Mouse (Mus musculus): ENCODE measurements around the gene Olfr479. TPM values are rescaled to one million over a fixed set of nuclear protein-coding genes. Genes with fewer than 3 reads are reported as not detected.
"Not testable (repeated sequence)": the region's sequence is repeated elsewhere in the genome, so short reads cannot be mapped to it uniquely, and the experiment has no call there.

The Olfr479 gene
- polyA plus RNA-seq (2014; fragmentation: Nextera tagmentation; extraction: Ambion mirVana), result not detected in 2 replicates

GRCm38 (mm10) chr7:108050393-108050792, at the start of gene Olfr479:
Olfr479 (plus strand) TSS chr7:108050693.
- no peak within 1 kb of the TSS for H3K4me3 ChIP-seq (ENCODE audit: low read depth, low read length)
- no peaks in the 10 kb centered on the region for H3K27me3 ChIP-seq (ENCODE audit: control insufficient read depth, insufficient read depth, low read length)
- ATAC-seq (ENCODE audit: low read depth), result no peak
- H3K4me1 ChIP-seq (ENCODE audit: control insufficient read depth, insufficient read depth, low read length), result no peaks in the 10 kb centered on the region
- no peaks in the 10 kb centered on the region for H3K36me3 ChIP-seq (ENCODE audit: control insufficient read depth, insufficient read depth, low read length)
- no peaks in the 10 kb centered on the region for H3K9me3 ChIP-seq (ENCODE audit: control insufficient read depth, low read length)
- 93% methylated on average over 2 of the region's 2 CpGs for WGBS
- no peak within 1 kb of the TSS for H3K4me2 ChIP-seq (ENCODE audit: low read depth, low read length)
- no peak within 1 kb of the TSS for H3K9ac ChIP-seq (replicated peaks; ENCODE audit: low read depth, low read length)
- no peak within 1 kb of the TSS for H3K27ac ChIP-seq (ENCODE audit: low read depth, low read length)

GRCm38 (mm10) chr7:108014256-108014655, 36.2 kb upstream of the Olfr479 start:
- not testable (repeated sequence) for H3K27ac ChIP-seq (ENCODE audit: low read depth, low read length); H3K4me3 ChIP-seq (ENCODE audit: low read depth, low read length); H3K9ac ChIP-seq (replicated peaks; ENCODE audit: low read depth, low read length); H3K4me2 ChIP-seq (ENCODE audit: low read depth, low read length); H3K27me3 ChIP-seq (ENCODE audit: control insufficient read depth, insufficient read depth, low read length); H3K9me3 ChIP-seq (ENCODE audit: control insufficient read depth, low read length); ATAC-seq (ENCODE audit: low read depth); H3K36me3 ChIP-seq (ENCODE audit: control insufficient read depth, insufficient read depth, low read length); H3K4me1 ChIP-seq (ENCODE audit: control insufficient read depth, insufficient read depth, low read length)

DNA sequence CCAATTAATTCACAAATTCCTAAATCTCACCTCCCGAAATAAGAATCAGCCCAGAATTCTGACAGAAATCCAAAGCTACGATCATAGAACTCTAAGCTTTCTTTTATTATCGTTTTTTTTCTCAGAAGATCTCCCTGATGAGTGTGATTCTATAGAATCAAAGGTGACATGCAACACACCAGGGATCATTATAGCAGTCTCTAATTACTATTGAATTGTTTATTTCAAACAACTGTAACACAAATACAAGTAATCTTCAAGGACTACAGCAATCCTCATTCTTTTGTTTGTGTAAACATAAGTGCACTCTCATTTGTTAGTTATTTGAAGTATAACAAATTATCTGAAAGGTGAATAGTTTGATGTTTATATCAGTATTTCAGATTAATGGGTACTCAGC, 16.6 kb upstream of the Olfr479 start, which contains the start of gene Olfr478:
Gene Olfr478 (minus strand): TSS at position 101 of the 400 bp plus-strand sequence.
- no peaks in the 10 kb centered on the region for H3K27me3 ChIP-seq (ENCODE audit: control insufficient read depth, insufficient read depth, low read length)
- no peaks in the 10 kb centered on the region for H3K4me1 ChIP-seq (ENCODE audit: control insufficient read depth, insufficient read depth, low read length)
- H3K36me3 ChIP-seq (ENCODE audit: control insufficient read depth, insufficient read depth, low read length), result no peaks in the 10 kb centered on the region
- H3K4me3 ChIP-seq (ENCODE audit: low read depth, low read length), result no peak within 1 kb of the TSS
- H3K9ac ChIP-seq (replicated peaks; ENCODE audit: low read depth, low read length), result no peak within 1 kb of the TSS
- H3K27ac ChIP-seq (ENCODE audit: low read depth, low read length), result no peak within 1 kb of the TSS
- ATAC-seq (ENCODE audit: low read depth), result no peak
- no peaks in the 10 kb centered on the region for H3K9me3 ChIP-seq (ENCODE audit: control insufficient read depth, low read length)
- H3K4me2 ChIP-seq (ENCODE audit: low read depth, low read length), result no peak within 1 kb of the TSS
- WGBS, result 82% methylated on average over 3 of the region's 3 CpGs

DNA sequence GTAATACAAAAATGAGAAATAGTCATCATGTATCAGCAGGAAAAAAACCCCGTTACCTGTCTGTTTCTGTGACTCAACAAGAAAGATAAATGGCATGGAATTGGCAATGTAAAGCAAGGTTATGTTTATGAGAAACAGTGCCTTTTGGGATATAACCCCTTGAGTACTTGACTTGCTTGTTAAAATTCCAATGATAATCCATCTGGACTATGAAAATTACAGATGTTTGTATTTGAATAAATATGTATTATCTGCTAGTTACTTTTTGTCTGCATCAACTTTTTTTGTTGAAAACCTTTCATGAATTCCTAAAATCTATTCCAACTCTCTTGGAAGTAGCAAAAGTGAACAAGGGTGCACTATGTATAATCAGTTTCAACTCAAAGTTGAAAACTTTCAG, 16.8 kb downstream of the Olfr479 start, which contains the start of gene Olfr480:
Gene Olfr480 (minus strand): TSS at position 101 of the 400 bp plus-strand sequence.
- no peaks in the 10 kb centered on the region for H3K9me3 ChIP-seq (ENCODE audit: control insufficient read depth, low read length)
- no peaks in the 10 kb centered on the region for H3K36me3 ChIP-seq (ENCODE audit: control insufficient read depth, insufficient read depth, low read length)
- H3K27ac ChIP-seq (ENCODE audit: low read depth, low read length), result no peak within 1 kb of the TSS
- H3K4me3 ChIP-seq (ENCODE audit: low read depth, low read length), result no peak within 1 kb of the TSS
- no peak within 1 kb of the TSS for H3K9ac ChIP-seq (replicated peaks; ENCODE audit: low read depth, low read length)
- H3K4me2 ChIP-seq (ENCODE audit: low read depth, low read length), result no peak within 1 kb of the TSS
- 92% methylated on average over 1 of the region's 1 CpGs for WGBS
- no peak for ATAC-seq (ENCODE audit: low read depth)
- no peaks in the 10 kb centered on the region for H3K4me1 ChIP-seq (ENCODE audit: control insufficient read depth, insufficient read depth, low read length)
- H3K27me3 ChIP-seq (ENCODE audit: control insufficient read depth, insufficient read depth, low read length), result no peaks in the 10 kb centered on the region

- no peak within 1 kb of the TSS for H3K9ac ChIP-seq (replicated peaks; ENCODE audit: low read depth, low read length)
- ATAC-seq (ENCODE audit: low read depth), result no peak
- H3K27ac ChIP-seq (ENCODE audit: low read depth, low read length), result no peak within 1 kb of the TSS
- no peaks in the 10 kb centered on the region for H3K36me3 ChIP-seq (ENCODE audit: control insufficient read depth, insufficient read depth, low read length)
- no peaks in the 10 kb centered on the region for H3K4me1 ChIP-seq (ENCODE audit: control insufficient read depth, insufficient read depth, low read length)
- H3K4me3 ChIP-seq (ENCODE audit: low read depth, low read length), result no peak within 1 kb of the TSS
- no peaks in the 10 kb centered on the region for H3K9me3 ChIP-seq (ENCODE audit: control insufficient read depth, low read length)
- no peaks in the 10 kb centered on the region for H3K27me3 ChIP-seq (ENCODE audit: control insufficient read depth, insufficient read depth, low read length)
- no peak within 1 kb of the TSS for H3K4me2 ChIP-seq (ENCODE audit: low read depth, low read length)
Measured at GRCm38 (mm10) chr7:108079555-108079954, 29.1 kb downstream of the Olfr479 start, which contains the start of gene Olfr481. Olfr481 (plus strand) TSS chr7:108079855.

DNA sequence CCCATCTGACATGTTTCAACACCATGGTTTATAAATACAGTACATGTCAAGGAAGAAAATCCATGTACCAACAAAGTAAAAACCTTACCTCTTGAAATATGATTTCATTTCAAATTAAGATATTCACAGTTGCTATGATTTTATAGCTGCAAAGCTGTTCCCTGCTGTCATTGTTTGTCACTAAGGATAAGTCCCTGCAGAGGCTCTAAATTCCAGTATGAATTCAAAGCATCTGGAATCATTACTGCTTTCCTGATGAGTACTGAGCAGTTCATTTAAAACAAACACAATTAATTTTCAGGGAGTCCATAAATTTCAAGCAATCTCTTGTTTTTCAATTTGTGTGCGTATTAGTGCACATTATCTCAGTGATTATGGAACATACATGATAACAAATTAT, 47.0 kb downstream of the Olfr479 start, which contains the start of gene Olfr482:
Gene Olfr482 (minus strand): TSS at position 101 of the 400 bp plus-strand sequence.
- H3K27ac ChIP-seq (ENCODE audit: low read depth, low read length), result no peak within 1 kb of the TSS
- ATAC-seq (ENCODE audit: low read depth), result no peak
- no peak within 1 kb of the TSS for H3K4me3 ChIP-seq (ENCODE audit: low read depth, low read length)
- WGBS, result 73% methylated on average over 1 of the region's 1 CpGs
- no peaks in the 10 kb centered on the region for H3K27me3 ChIP-seq (ENCODE audit: control insufficient read depth, insufficient read depth, low read length)
- H3K4me2 ChIP-seq (ENCODE audit: low read depth, low read length), result no peak within 1 kb of the TSS
- no peaks in the 10 kb centered on the region for H3K36me3 ChIP-seq (ENCODE audit: control insufficient read depth, insufficient read depth, low read length)
- no peak within 1 kb of the TSS for H3K9ac ChIP-seq (replicated peaks; ENCODE audit: low read depth, low read length)
- H3K4me1 ChIP-seq (ENCODE audit: control insufficient read depth, insufficient read depth, low read length), result no peaks in the 10 kb centered on the region
- no peaks in the 10 kb centered on the region for H3K9me3 ChIP-seq (ENCODE audit: control insufficient read depth, low read length)

DNA sequence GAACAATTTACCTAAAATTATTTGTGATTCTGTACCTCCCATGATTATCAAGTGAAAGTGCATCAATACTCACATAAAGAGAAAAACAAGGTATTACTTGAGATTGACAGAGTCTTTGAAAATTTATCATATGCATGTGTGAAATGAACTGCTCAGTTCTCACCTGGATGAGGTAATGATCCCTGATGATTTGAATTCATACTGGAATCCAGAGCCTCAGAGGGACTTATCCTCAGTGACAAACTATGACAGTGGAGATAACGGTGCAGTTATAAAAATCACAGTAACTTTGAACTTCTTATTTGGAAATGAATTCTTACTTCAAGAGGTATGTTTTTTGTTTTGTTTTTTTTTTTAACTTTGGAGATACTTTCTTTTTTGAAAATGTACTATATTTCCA, 50.1 kb downstream of the Olfr479 start, which contains the start of gene Olfr483:
Gene Olfr483 (plus strand): TSS at position 301 of the 400 bp plus-strand sequence.
- no peak within 1 kb of the TSS for H3K27ac ChIP-seq (ENCODE audit: low read depth, low read length)
- ATAC-seq (ENCODE audit: low read depth), result no peak

More for the DNA sequence above, 50.1 kb downstream of the Olfr479 start, which contains the start of gene Olfr483:
- no peak within 1 kb of the TSS for H3K4me3 ChIP-seq (ENCODE audit: low read depth, low read length)
- H3K27me3 ChIP-seq (ENCODE audit: control insufficient read depth, insufficient read depth, low read length), result no peaks in the 10 kb centered on the region
- no peaks in the 10 kb centered on the region for H3K36me3 ChIP-seq (ENCODE audit: control insufficient read depth, insufficient read depth, low read length)
- 87% methylated on average over 1 of the region's 1 CpGs for WGBS
- H3K9me3 ChIP-seq (ENCODE audit: control insufficient read depth, low read length), result no peaks in the 10 kb centered on the region
- no peak within 1 kb of the TSS for H3K4me2 ChIP-seq (ENCODE audit: low read depth, low read length)
- H3K4me1 ChIP-seq (ENCODE audit: control insufficient read depth, insufficient read depth, low read length), result no peaks in the 10 kb centered on the region
- H3K9ac ChIP-seq (replicated peaks; ENCODE audit: low read depth, low read length), result no peak within 1 kb of the TSS

Other genes with a start within 250 kb of the Olfr479 start
- gene Ovch2, start 249.5 kb upstream of the Olfr479 start, polyA plus RNA-seq (2014; fragmentation: Nextera tagmentation; extraction: Ambion mirVana), result not detected in 2 replicates
- not detected in 2 replicates for gene Olfr467, start 238.4 kb upstream of the Olfr479 start, polyA plus RNA-seq (2014; fragmentation: Nextera tagmentation; extraction: Ambion mirVana)
- not detected in 2 replicates for gene Olfr469, start 225.2 kb upstream of the Olfr479 start, polyA plus RNA-seq (2014; fragmentation: Nextera tagmentation; extraction: Ambion mirVana)
- gene Olfr470, start 203.2 kb upstream of the Olfr479 start, polyA plus RNA-seq (2014; fragmentation: Nextera tagmentation; extraction: Ambion mirVana), result not detected in 2 replicates
- not detected in 2 replicates for gene Olfr472, start 152.8 kb upstream of the Olfr479 start, polyA plus RNA-seq (2014; fragmentation: Nextera tagmentation; extraction: Ambion mirVana)
- not detected in 2 replicates for gene Olfr473, start 120.2 kb upstream of the Olfr479 start, polyA plus RNA-seq (2014; fragmentation: Nextera tagmentation; extraction: Ambion mirVana)
- not detected in 2 replicates for gene Olfr474, start 96.0 kb upstream of the Olfr479 start, polyA plus RNA-seq (2014; fragmentation: Nextera tagmentation; extraction: Ambion mirVana)
- gene Olfr476, start 85.9 kb upstream of the Olfr479 start, polyA plus RNA-seq (2014; fragmentation: Nextera tagmentation; extraction: Ambion mirVana), result not detected in 2 replicates
- not detected in 2 replicates for gene Olfr477, start 64.0 kb upstream of the Olfr479 start, polyA plus RNA-seq (2014; fragmentation: Nextera tagmentation; extraction: Ambion mirVana)
- not detected in 2 replicates for gene Olfr478, start 16.7 kb upstream of the Olfr479 start, polyA plus RNA-seq (2014; fragmentation: Nextera tagmentation; extraction: Ambion mirVana)
- not detected in 2 replicates for gene Olfr480, start 16.7 kb downstream of the Olfr479 start, polyA plus RNA-seq (2014; fragmentation: Nextera tagmentation; extraction: Ambion mirVana)
- not detected in 2 replicates for gene Olfr481, start 29.2 kb downstream of the Olfr479 start, polyA plus RNA-seq (2014; fragmentation: Nextera tagmentation; extraction: Ambion mirVana)
- gene Olfr482, start 46.9 kb downstream of the Olfr479 start, polyA plus RNA-seq (2014; fragmentation: Nextera tagmentation; extraction: Ambion mirVana), result not detected in 2 replicates
- gene Olfr483, start 50.2 kb downstream of the Olfr479 start, polyA plus RNA-seq (2014; fragmentation: Nextera tagmentation; extraction: Ambion mirVana), result not detected in 2 replicates
- gene Olfr484, start 76.8 kb downstream of the Olfr479 start, polyA plus RNA-seq (2014; fragmentation: Nextera tagmentation; extraction: Ambion mirVana), result not detected in 2 replicates
- not detected in 2 replicates for gene Olfr485, start 109.2 kb downstream of the Olfr479 start, polyA plus RNA-seq (2014; fragmentation: Nextera tagmentation; extraction: Ambion mirVana)
- gene Olfr486, start 122.0 kb downstream of the Olfr479 start, polyA plus RNA-seq (2014; fragmentation: Nextera tagmentation; extraction: Ambion mirVana), result not detected in 2 replicates
- not detected in 2 replicates for gene Olfr487, start 163.9 kb downstream of the Olfr479 start, polyA plus RNA-seq (2014; fragmentation: Nextera tagmentation; extraction: Ambion mirVana)
- not detected in 2 replicates for gene Olfr488, start 207.7 kb downstream of the Olfr479 start, polyA plus RNA-seq (2014; fragmentation: Nextera tagmentation; extraction: Ambion mirVana)
- gene Olfr490, start 238.2 kb downstream of the Olfr479 start, polyA plus RNA-seq (2014; fragmentation: Nextera tagmentation; extraction: Ambion mirVana), result not detected in 2 replicates

Measured in neural tube, embryonic 14.5 days (tissue).